Mouse (Mus musculus) myocyte (in vitro differentiated cells): Measurements from ENCODE around the gene Iqcf3.

Experiments used
- E2F4 ChIP-seq: IDR thresholded peaks from one replicate; pipeline ENCODE4 v1.6.1; 2011; ENCODE audit warnings: mild to moderate bottlenecking, control low read depth, moderate library complexity; ENCODE audit not compliant: insufficient read depth
- MAX ChIP-seq: IDR thresholded peaks from one replicate; pipeline ENCODE4 v1.6.1; 2011; ENCODE audit warnings: low read depth, mild to moderate bottlenecking, control low read depth
- MYOD1 ChIP-seq, 3 experiments: IDR thresholded peaks; one replicate each; pipeline ENCODE4 v1.6.1; 2011; ENCODE audit warnings: control low read depth in 2 of 3, low read depth in 2 of 3, mild to moderate bottlenecking in 2 of 3, moderate library complexity in 1 of 3; ENCODE audit not compliant: insufficient read length in 2 of 3, control insufficient read depth in 1 of 3
- MYOG ChIP-seq, 3 experiments: IDR thresholded peaks; one replicate each; pipeline ENCODE4 v1.6.1; 2011; ENCODE audit warnings: control low read depth in 2 of 3, low read depth in 2 of 3, mild to moderate bottlenecking in 2 of 3; ENCODE audit not compliant: insufficient read length in 2 of 3, control insufficient read depth in 1 of 3, insufficient read depth in 1 of 3
- POLR2A ChIP-seq: IDR thresholded peaks from one replicate; pipeline ENCODE4 v1.6.1; 2011; ENCODE audit warnings: low read depth, mild to moderate bottlenecking, control low read depth, moderate library complexity; ENCODE audit not compliant: insufficient read length
- POLR2AphosphoS2 ChIP-seq: IDR thresholded peaks from one replicate; pipeline ENCODE4 v1.6.1; 2011; ENCODE audit warnings: low read depth, control low read depth; ENCODE audit not compliant: insufficient read length
- SRF ChIP-seq: IDR thresholded peaks from one replicate; pipeline ENCODE4 v1.6.1; 2011; ENCODE audit warnings: low read depth; ENCODE audit not compliant: control insufficient read depth, insufficient read length
- TCF12 ChIP-seq: IDR thresholded peaks from one replicate; pipeline ENCODE4 v1.6.1; 2011; ENCODE audit warnings: mild to moderate bottlenecking, control low read depth; ENCODE audit not compliant: poor library complexity, insufficient read depth, severe bottlenecking
- TCF3 ChIP-seq: IDR thresholded peaks from one replicate; pipeline ENCODE4 v1.6.1; 2011; ENCODE audit warnings: low read depth, control low read depth; ENCODE audit not compliant: insufficient read length
- USF1 ChIP-seq: IDR thresholded peaks from one replicate; pipeline ENCODE4 v1.6.1; 2011; ENCODE audit warnings: low read depth, mild to moderate bottlenecking, control low read depth, moderate library complexity

DNA sequence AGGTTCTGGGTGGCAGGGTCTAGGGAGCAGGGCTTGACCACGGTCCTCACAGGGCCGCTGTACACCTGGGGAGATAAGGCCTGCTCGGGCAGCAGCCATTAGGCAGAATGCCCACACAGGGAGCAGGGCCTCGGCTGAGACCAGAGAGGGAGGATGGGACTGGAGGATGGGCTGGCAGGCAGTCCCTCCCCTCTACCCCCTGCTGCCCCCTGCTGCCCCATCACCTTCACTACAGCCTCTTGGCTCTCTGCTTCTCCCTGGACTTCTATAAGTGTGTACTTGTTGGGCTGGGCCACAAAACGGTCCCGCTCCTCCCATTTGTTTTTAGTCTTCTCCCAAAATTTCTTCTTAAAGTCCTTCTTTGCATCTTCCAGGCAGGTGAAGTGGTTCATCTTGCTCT, 87.0 kb downstream of the Iqcf3 start:
- peak; percentile 58 for TF ChIP-seq POLR2A
- no peak for TF ChIP-seq SRF
- TF ChIP-seq MAX, result no peak
- peak; percentile 79 for TF ChIP-seq POLR2AphosphoS2
- peak in 1 of 3 experiments; percentile 52 for TF ChIP-seq MYOG (IDR thresholded peaks at IDR 0.05; ENCODE audit: control insufficient read depth in 1 of 3, insufficient read depth in 1 of 3, insufficient read length in 2 of 3, low read depth in 2 of 3)
- peak in 1 of 3 experiments; percentile 16 for TF ChIP-seq MYOD1 (IDR thresholded peaks at IDR 0.05; ENCODE audit: control insufficient read depth in 1 of 3, insufficient read length in 2 of 3, low read depth in 2 of 3)
- no peak for TF ChIP-seq E2F4
- no peak for TF ChIP-seq USF1
- no peak for TF ChIP-seq TCF12
- TF ChIP-seq TCF3, result no peak
